Mouse (Mus musculus) forebrain, embryonic 10.5 days (tissue): ENCODE data around the gene Gkn2. TPM values are rescaled to one million over a fixed set of nuclear protein-coding genes. Genes with fewer than 3 reads are reported as not detected.

Experiments
- DNase-seq: peaks from one replicate; pipeline ENCODE4 v3.0.0-alpha.2; 2017; ENCODE audit warnings: low spot score; ENCODE audit errors: extremely low spot score
- H3K27ac ChIP-seq: fragments of 300-500 bp; sonication (generic); 2 replicates; pipeline ENCODE4 v1.5.1; 2016; ENCODE audit warnings: mild to moderate bottlenecking
- H3K27me3 ChIP-seq: fragments of 300-500 bp; sonication (generic); 2 replicates; pipeline ENCODE4 v1.6.1; 2016; ENCODE audit warnings: mild to moderate bottlenecking; ENCODE audit not compliant: poor library complexity, severe bottlenecking
- H3K36me3 ChIP-seq: fragments of 300-500 bp; sonication (generic); replicated peaks from 2 replicates; pipeline ENCODE4 v1.6.1; 2016; ENCODE audit warnings: mild to moderate bottlenecking, moderate library complexity
- H3K4me1 ChIP-seq: fragments of 300-500 bp; sonication (generic); 2 replicates; pipeline ENCODE4 v1.6.1; 2016
- H3K4me3 ChIP-seq: fragments of 300-500 bp; sonication (generic); 2 replicates; pipeline ENCODE4 v1.5.1; 2016; ENCODE audit warnings: mild to moderate bottlenecking, moderate library complexity
- H3K9me3 ChIP-seq: fragments of 300-500 bp; sonication (generic); 2 replicates; pipeline ENCODE4 v1.6.1; 2016; ENCODE audit warnings: mild to moderate bottlenecking, moderate library complexity
- WGBS: fragments of 180-500 bp; shearing (Covaris S2); methylation state at CpG from one replicate; pipeline ENCODE4 v1.1.7; 2016; 5-methylcytosine and 5-hydroxymethylcytosine counted together
- polyA plus RNA-seq: library from polyadenylated mRNA; unstranded; fragments of >200 nt; fragmentation: Nextera tagmentation; extraction: Ambion mirVana; gene quantifications from 2 replicates; pipeline ENCODE4 v1.2.1, GENCODE M21; 2016

Gkn2 gene
- polyA plus RNA-seq: not detected in 2 replicates

- H3K4me3 ChIP-seq: no peak within 1 kb of the TSS
- no peak within 1 kb of the TSS for H3K27ac ChIP-seq
- H3K4me1 ChIP-seq: no peaks in the 10 kb centered on the region
- WGBS: 91% methylated on average over 9 of the region's 9 CpGs
- H3K27me3 ChIP-seq: no peaks in the 10 kb centered on the region
- DNase-seq: no peak
- no peaks in the 10 kb centered on the region for H3K9me3 ChIP-seq
- H3K36me3 ChIP-seq: no peaks in the 10 kb centered on the region
These were observed at the start of gene Gkn2 for GRCm38 (mm10) chr6:87373057-87373456. Gkn2 (plus strand) TSS chr6:87373357.

- WGBS: 89% methylated on average over 2 of the region's 2 CpGs
- no peaks in the 10 kb centered on the region for H3K4me1 ChIP-seq
- H3K27ac ChIP-seq: no peak overlapping the region
- H3K27me3 ChIP-seq: no peaks in the 10 kb centered on the region
- H3K9me3 ChIP-seq: no peaks in the 10 kb centered on the region
- no peak overlapping the region for H3K4me3 ChIP-seq
- DNase-seq: no peak
- no peaks in the 10 kb centered on the region; the same call in 1 of the 2 replicates for H3K36me3 ChIP-seq
These were observed 49.8 kb upstream of the Gkn2 start for GRCm38 (mm10) chr6:87323381-87323780.

- 85% methylated on average over 2 of the region's 2 CpGs for WGBS
- no peak for DNase-seq
These were observed 46.2 kb upstream of the Gkn2 start for GRCm38 (mm10) chr6:87326932-87327331.

GRCm38 (mm10) chr6:87328265-87329173 is 44.6 kb upstream of the Gkn2 start:
- Histone ChIP-seq H3K36me3 (no peaks in the 10 kb centered on the region; the same call in 1 of the 2 replicates), H3K4me1 (peaks cover 12% of the 10 kb centered on the region), H3K27me3 (no peaks in the 10 kb centered on the region), H3K27ac (no peak overlapping the region), H3K9me3 (no peaks in the 10 kb centered on the region), H3K4me3 (no peak overlapping the region)
- WGBS: 91% methylated on average over 22 of the region's 22 CpGs
- DNase-seq: no peak

More at GRCm38 (mm10) chr6:87326932-87327331, 46.2 kb upstream of the Gkn2 start:
- H3K36me3 ChIP-seq: no peaks in the 10 kb centered on the region; the same call in 1 of the 2 replicates
- H3K27ac ChIP-seq: no peak overlapping the region
- no peaks in the 10 kb centered on the region for H3K27me3 ChIP-seq
- no peak overlapping the region for H3K4me3 ChIP-seq
- H3K9me3 ChIP-seq: no peaks in the 10 kb centered on the region
- H3K4me1 ChIP-seq: peaks cover 4% of the 10 kb centered on the region

GRCm38 (mm10) chr6:87332380-87332779 is 40.8 kb upstream of the Gkn2 start:
- DNase-seq: no peak
- H3K27ac ChIP-seq: no peak overlapping the region
- WGBS: 89% methylated on average over 2 of the region's 2 CpGs

GRCm38 (mm10) chr6:87334361-87335090 is 38.6 kb upstream of the Gkn2 start:
- H3K36me3 ChIP-seq: no peaks in the 10 kb centered on the region
- DNase-seq: peak; percentile 29
- 17% methylated on average over 11 of the region's 11 CpGs for WGBS
- H3K9me3 ChIP-seq: no peaks in the 10 kb centered on the region
- peaks cover 20% of the 10 kb centered on the region for H3K27me3 ChIP-seq
- peaks cover 28% of the 10 kb centered on the region for H3K4me1 ChIP-seq
- peak overlapping the region; percentile 72 for H3K4me3 ChIP-seq
- peak overlapping the region; percentile 90 for H3K27ac ChIP-seq

More at GRCm38 (mm10) chr6:87332380-87332779, 40.8 kb upstream of the Gkn2 start:
- H3K9me3 ChIP-seq: no peaks in the 10 kb centered on the region
- peaks cover 28% of the 10 kb centered on the region for H3K4me1 ChIP-seq
- no peaks in the 10 kb centered on the region; the same call in 1 of the 2 replicates for H3K36me3 ChIP-seq
- no peak overlapping the region for H3K4me3 ChIP-seq
- H3K27me3 ChIP-seq: peaks cover 20% of the 10 kb centered on the region

- Histone ChIP-seq H3K27ac (peak within 1 kb of the TSS; percentile 90), H3K4me3 (peak within 1 kb of the TSS; percentile 72), H3K36me3 (no peaks in the 10 kb centered on the region), H3K27me3 (peaks cover 20% of the 10 kb centered on the region), H3K4me1 (peaks cover 28% of the 10 kb centered on the region), H3K9me3 (no peaks in the 10 kb centered on the region)
- under 1% methylated on average over 54 of the region's 54 CpGs for WGBS
- peak; percentile 69 for DNase-seq
These were observed 37.8 kb upstream of the Gkn2 start, which contains the start of gene Antxr1 for GRCm38 (mm10) chr6:87335091-87335934. Antxr1 (minus strand) TSS chr6:87335821.

GRCm38 (mm10) chr6:87335935-87336295 is 37.2 kb upstream of the Gkn2 start:
- no peak for DNase-seq
- no peaks in the 10 kb centered on the region for H3K9me3 ChIP-seq
- H3K27ac ChIP-seq: no peak overlapping the region
- H3K4me1 ChIP-seq: peaks cover 28% of the 10 kb centered on the region
- H3K27me3 ChIP-seq: peaks cover 20% of the 10 kb centered on the region
- no peaks in the 10 kb centered on the region for H3K36me3 ChIP-seq
- H3K4me3 ChIP-seq: peak overlapping the region; percentile 72; the same call in 1 of the 2 replicates
- WGBS: 33% methylated on average over 6 of the region's 6 CpGs

GRCm38 (mm10) chr6:87350829-87351228 is 22.3 kb upstream of the Gkn2 start, which contains the start of gene Gkn1:
Gkn1 (minus strand) TSS chr6:87350942.
- no peak for DNase-seq
- Histone ChIP-seq H3K27ac (no peak within 1 kb of the TSS), H3K27me3 (no peaks in the 10 kb centered on the region), H3K9me3 (no peaks in the 10 kb centered on the region), H3K4me3 (no peak within 1 kb of the TSS), H3K4me1 (peaks cover 8% of the 10 kb centered on the region; the same call in 1 of the 2 replicates), H3K36me3 (no peaks in the 10 kb centered on the region)
- WGBS: 91% methylated on average over 8 of the region's 8 CpGs

GRCm38 (mm10) chr6:87354441-87354840 is 18.7 kb upstream of the Gkn2 start:
- no peak for DNase-seq
- H3K4me3 ChIP-seq: no peak overlapping the region
- H3K9me3 ChIP-seq: no peaks in the 10 kb centered on the region
- 83% methylated on average over 5 of the region's 5 CpGs for WGBS
- H3K27ac ChIP-seq: no peak overlapping the region
- peaks cover 8% of the 10 kb centered on the region; the same call in 1 of the 2 replicates for H3K4me1 ChIP-seq
- no peaks in the 10 kb centered on the region for H3K36me3 ChIP-seq
- H3K27me3 ChIP-seq: no peaks in the 10 kb centered on the region

- H3K9me3 ChIP-seq: no peaks in the 10 kb centered on the region
- no peaks in the 10 kb centered on the region for H3K4me1 ChIP-seq
- DNase-seq: no peak
- no peak overlapping the region for H3K27ac ChIP-seq
- H3K27me3 ChIP-seq: no peaks in the 10 kb centered on the region
- H3K4me3 ChIP-seq: no peak overlapping the region
- 90% methylated on average over 5 of the region's 5 CpGs for WGBS
- no peaks in the 10 kb centered on the region for H3K36me3 ChIP-seq
These were observed 3.9 kb upstream of the Gkn2 start for GRCm38 (mm10) chr6:87369223-87369622.
